Mouse (Mus musculus) thymus, adult 2 months (tissue): ENCODE results near the gene Tsacc.

Experiments used
- CTCF ChIP-seq: fragments of 200-500 bp; IDR thresholded peaks from 2 replicates; pipeline ENCODE4 v1.5.1; 2012; ENCODE audit warnings: mild to moderate bottlenecking, control low read depth, low read length, moderate library complexity, borderline replicate concordance; ENCODE audit not compliant: control insufficient read depth, poor library complexity, insufficient read depth; ENCODE audit errors: extremely low read depth
- POLR2A ChIP-seq: fragments of 200-500 bp; IDR thresholded peaks from 2 replicates; pipeline ENCODE4 v1.6.1; 2012; ENCODE audit warnings: mild to moderate bottlenecking, low read length, control low read depth, moderate library complexity; ENCODE audit not compliant: control insufficient read depth, poor library complexity, insufficient read depth; ENCODE audit errors: extremely low read depth

- no peak for TF ChIP-seq POLR2A
- no peak for TF ChIP-seq CTCF
Measured at GRCm38 (mm10) chr3:88255950-88256349, 40.8 kb downstream of the Tsacc start.
